Mouse (Mus musculus): Measurements from ENCODE around the gene Slc13a3. TPM values are rescaled to one million over a fixed set of nuclear protein-coding genes. Genes with fewer than 3 reads are reported as not detected.
A peak's percentile ranks its signal among the peaks of the same experiment; 100 is the strongest.

Gene Slc13a3
- polyA plus RNA-seq, 1 experiment from 2014 or later: 0.17 TPM

- Histone ChIP-seq H3K9ac (ENCODE audit: low read depth, low read length) (no peak overlapping the region), H3K4me1 (replicated peaks; ENCODE audit: control insufficient read depth, insufficient read depth, low read length) (peaks cover 2% of the 10 kb centered on the region)
Measured at GRCm38 (mm10) chr2:165392156-165392555, 80.9 kb downstream of the Slc13a3 start.

GRCm38 (mm10) chr2:165391561-165391960 lies 81.5 kb downstream of the Slc13a3 start:
- no peaks in the 10 kb centered on the region for H3K9me3 ChIP-seq (ENCODE audit: control insufficient read depth, low read length)

More at GRCm38 (mm10) chr2:165392156-165392555, 80.9 kb downstream of the Slc13a3 start:
- H3K36me3 ChIP-seq (ENCODE audit: control insufficient read depth, insufficient read depth, low read length): no peaks in the 10 kb centered on the region
- H3K27ac ChIP-seq (ENCODE audit: low read depth, low read length): no peak overlapping the region
- 85% methylated on average over 4 of the region's 4 CpGs for WGBS
- no peaks in the 10 kb centered on the region for H3K9me3 ChIP-seq (ENCODE audit: control insufficient read depth, low read length)
- DNase-seq (ENCODE audit: low spot score) (no peak), ATAC-seq (ENCODE audit: low FRiP score) (no peak)
- no peak overlapping the region for H3K4me3 ChIP-seq (ENCODE audit: low read depth, low read length)
- no peaks in the 10 kb centered on the region for H3K27me3 ChIP-seq (ENCODE audit: control insufficient read depth, insufficient read depth, low read length)
- no peak overlapping the region for H3K4me2 ChIP-seq (replicated peaks; ENCODE audit: low read depth, low read length)

GRCm38 (mm10) chr2:165389299-165389952 lies 83.6 kb downstream of the Slc13a3 start:
- no peak overlapping the region for H3K4me2 ChIP-seq (replicated peaks; ENCODE audit: low read depth, low read length)
- no peaks in the 10 kb centered on the region for H3K27me3 ChIP-seq (ENCODE audit: control insufficient read depth, insufficient read depth, low read length)
- no peak overlapping the region for H3K9ac ChIP-seq (ENCODE audit: low read depth, low read length)
- ATAC-seq (ENCODE audit: low FRiP score): no peak
- H3K36me3 ChIP-seq (ENCODE audit: control insufficient read depth, insufficient read depth, low read length): peaks cover 8% of the 10 kb centered on the region; the same call in 1 of the 2 replicates
- H3K27ac ChIP-seq (ENCODE audit: low read depth, low read length): no peak overlapping the region
- 88% methylated on average over 6 of the region's 6 CpGs for WGBS
- DNase-seq (ENCODE audit: low spot score): no peak
- peaks cover 3% of the 10 kb centered on the region for H3K4me1 ChIP-seq (replicated peaks; ENCODE audit: control insufficient read depth, insufficient read depth, low read length)
- H3K9me3 ChIP-seq (ENCODE audit: control insufficient read depth, low read length): no peaks in the 10 kb centered on the region
- H3K4me3 ChIP-seq (ENCODE audit: low read depth, low read length): no peak overlapping the region

More at GRCm38 (mm10) chr2:165391561-165391960, 81.5 kb downstream of the Slc13a3 start:
- no peaks in the 10 kb centered on the region for H3K36me3 ChIP-seq (ENCODE audit: control insufficient read depth, insufficient read depth, low read length)
- DNase-seq (ENCODE audit: low spot score): peak; percentile 69
- no peak for ATAC-seq (ENCODE audit: low FRiP score)
- H3K9ac ChIP-seq (ENCODE audit: low read depth, low read length): no peak overlapping the region
- H3K4me2 ChIP-seq (replicated peaks; ENCODE audit: low read depth, low read length): no peak overlapping the region
- no peak overlapping the region for H3K27ac ChIP-seq (ENCODE audit: low read depth, low read length)
- WGBS: 17% methylated on average over 8 of the region's 8 CpGs
- no peaks in the 10 kb centered on the region for H3K27me3 ChIP-seq (ENCODE audit: control insufficient read depth, insufficient read depth, low read length)
- H3K4me3 ChIP-seq (ENCODE audit: low read depth, low read length): no peak overlapping the region
- peaks cover 3% of the 10 kb centered on the region for H3K4me1 ChIP-seq (replicated peaks; ENCODE audit: control insufficient read depth, insufficient read depth, low read length)

- Histone ChIP-seq H3K27ac (ENCODE audit: low read depth, low read length) (peak within 1 kb of the TSS; percentile 88), H3K36me3 (ENCODE audit: control insufficient read depth, insufficient read depth, low read length) (peaks cover 18% of the 10 kb centered on the region), H3K9ac (ENCODE audit: low read depth, low read length) (peak within 1 kb of the TSS; percentile 93), H3K9me3 (ENCODE audit: control insufficient read depth, low read length) (no peaks in the 10 kb centered on the region), H3K4me1 (replicated peaks; ENCODE audit: control insufficient read depth, insufficient read depth, low read length) (peaks cover 3% of the 10 kb centered on the region), H3K4me3 (ENCODE audit: low read depth, low read length) (peak within 1 kb of the TSS; percentile 80), H3K4me2 (replicated peaks; ENCODE audit: low read depth, low read length) (peak within 1 kb of the TSS; percentile 68), H3K27me3 (ENCODE audit: control insufficient read depth, insufficient read depth, low read length) (no peaks in the 10 kb centered on the region)
- peak; percentile 99 for DNase-seq (ENCODE audit: low spot score)
- WGBS: under 1% methylated on average over 40 of the region's 40 CpGs
- peak; percentile 90 for ATAC-seq (ENCODE audit: low FRiP score)
Measured at GRCm38 (mm10) chr2:165387844-165388495, 85.1 kb downstream of the Slc13a3 start, which contains the start of gene Zfp334. Gene Zfp334, minus strand, starts transcription at chr2:165388259.

- WGBS: 4% methylated on average over 4 of the region's 4 CpGs
- Histone ChIP-seq H3K27ac (ENCODE audit: low read depth, low read length) (peak overlapping the region; percentile 88), H3K9me3 (ENCODE audit: control insufficient read depth, low read length) (no peaks in the 10 kb centered on the region), H3K36me3 (ENCODE audit: control insufficient read depth, insufficient read depth, low read length) (peaks cover 24% of the 10 kb centered on the region), H3K4me1 (replicated peaks; ENCODE audit: control insufficient read depth, insufficient read depth, low read length) (peaks cover 3% of the 10 kb centered on the region), H3K4me3 (ENCODE audit: low read depth, low read length) (peak overlapping the region; percentile 80), H3K9ac (ENCODE audit: low read depth, low read length) (peak overlapping the region; percentile 93), H3K27me3 (ENCODE audit: control insufficient read depth, insufficient read depth, low read length) (no peaks in the 10 kb centered on the region), H3K4me2 (replicated peaks; ENCODE audit: low read depth, low read length) (peak overlapping the region; percentile 68)
- DNase-seq (ENCODE audit: low spot score) (peak; percentile 59), ATAC-seq (ENCODE audit: low FRiP score) (no peak)
Measured at GRCm38 (mm10) chr2:165387370-165387769, 85.7 kb downstream of the Slc13a3 start.

GRCm38 (mm10) chr2:165380050-165380449 lies 93.0 kb downstream of the Slc13a3 start:
- peaks cover 50% of the 10 kb centered on the region for H3K36me3 ChIP-seq (ENCODE audit: control insufficient read depth, insufficient read depth, low read length)
- no peaks in the 10 kb centered on the region for H3K9me3 ChIP-seq (ENCODE audit: control insufficient read depth, low read length)
- ATAC-seq (ENCODE audit: low FRiP score): no peak
- H3K4me1 ChIP-seq (replicated peaks; ENCODE audit: control insufficient read depth, insufficient read depth, low read length): no peaks in the 10 kb centered on the region
- DNase-seq (ENCODE audit: low spot score): no peak
- H3K4me2 ChIP-seq (replicated peaks; ENCODE audit: low read depth, low read length): no peak overlapping the region
- H3K4me3 ChIP-seq (ENCODE audit: low read depth, low read length): no peak overlapping the region
- no peak overlapping the region for H3K27ac ChIP-seq (ENCODE audit: low read depth, low read length)
- H3K9ac ChIP-seq (ENCODE audit: low read depth, low read length): no peak overlapping the region
- 96% methylated on average over 25 of the region's 25 CpGs for WGBS
- H3K27me3 ChIP-seq (ENCODE audit: control insufficient read depth, insufficient read depth, low read length): no peaks in the 10 kb centered on the region

GRCm38 (mm10) chr2:165376001-165376400 lies 97.0 kb downstream of the Slc13a3 start:
- WGBS: 85% methylated on average over 4 of the region's 4 CpGs

GRCm38 (mm10) chr2:165375478-165375877 lies 97.6 kb downstream of the Slc13a3 start:
- WGBS: 88% methylated on average over 5 of the region's 5 CpGs
- Histone ChIP-seq H3K4me1 (replicated peaks; ENCODE audit: control insufficient read depth, insufficient read depth, low read length) (no peaks in the 10 kb centered on the region), H3K36me3 (ENCODE audit: control insufficient read depth, insufficient read depth, low read length) (peaks cover 19% of the 10 kb centered on the region), H3K4me2 (replicated peaks; ENCODE audit: low read depth, low read length) (no peak overlapping the region), H3K9ac (ENCODE audit: low read depth, low read length) (no peak overlapping the region), H3K4me3 (ENCODE audit: low read depth, low read length) (no peak overlapping the region), H3K27ac (ENCODE audit: low read depth, low read length) (no peak overlapping the region), H3K9me3 (ENCODE audit: control insufficient read depth, low read length) (no peaks in the 10 kb centered on the region), H3K27me3 (ENCODE audit: control insufficient read depth, insufficient read depth, low read length) (no peaks in the 10 kb centered on the region)
- ATAC-seq (ENCODE audit: low FRiP score) (no peak), DNase-seq (ENCODE audit: low spot score) (no peak)

More at GRCm38 (mm10) chr2:165376001-165376400, 97.0 kb downstream of the Slc13a3 start:
- Histone ChIP-seq H3K27ac (ENCODE audit: low read depth, low read length) (no peak overlapping the region), H3K4me3 (ENCODE audit: low read depth, low read length) (no peak overlapping the region), H3K4me2 (replicated peaks; ENCODE audit: low read depth, low read length) (no peak overlapping the region), H3K4me1 (replicated peaks; ENCODE audit: control insufficient read depth, insufficient read depth, low read length) (no peaks in the 10 kb centered on the region), H3K27me3 (ENCODE audit: control insufficient read depth, insufficient read depth, low read length) (no peaks in the 10 kb centered on the region), H3K9me3 (ENCODE audit: control insufficient read depth, low read length) (no peaks in the 10 kb centered on the region), H3K36me3 (ENCODE audit: control insufficient read depth, insufficient read depth, low read length) (peaks cover 24% of the 10 kb centered on the region), H3K9ac (ENCODE audit: low read depth, low read length) (no peak overlapping the region)
- DNase-seq (ENCODE audit: low spot score) (no peak), ATAC-seq (ENCODE audit: low FRiP score) (no peak)
